Mouse (Mus musculus): ENCODE measurements at regions not wholly inside any gene's neighbourhood (a gene's known extent, or its start where the extent isn't known, plus 50 kb on each side); places are given as distances from the start of the nearest gene placed in this dataset.

DNA sequence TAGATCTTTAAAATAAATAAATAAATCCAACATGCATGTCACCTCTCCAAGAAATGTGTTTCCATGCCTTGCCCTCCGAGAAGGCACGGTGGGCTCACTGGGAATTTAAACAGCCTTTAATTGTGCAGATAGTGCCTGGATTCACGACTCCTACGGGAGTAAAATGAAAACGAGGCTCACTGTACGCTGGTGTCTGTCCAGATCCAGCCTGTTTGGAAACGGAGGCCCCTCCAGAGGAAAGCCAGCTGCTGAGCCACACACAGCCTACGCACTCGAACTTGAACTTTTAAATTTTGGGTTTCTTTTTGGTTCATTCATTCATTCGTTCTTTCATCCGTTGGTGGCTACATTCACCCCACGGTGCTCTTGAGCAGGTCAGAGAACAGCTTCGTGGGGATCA, 175.1 kb upstream of the Dyrk2 start:
- TF ChIP-seq CTCF (conservative IDR thresholded peaks at IDR 0.05; ENCODE audit: low read length) (no peak), NANOG (IDR thresholded peaks at IDR 0.05; ENCODE audit: borderline replicate concordance, low read length) (no peak)

Measured in E14TG2a.4 (cell line).